Mouse (Mus musculus) ES-E14 (cell line): Measurements from ENCODE around the gene Wfdc2. TPM values are rescaled to one million over a fixed set of nuclear protein-coding genes. Genes with fewer than 3 reads are reported as not detected.

ENCODE experiments used
- DNase-seq: peaks from one replicate; pipeline ENCODE4 v3.0.0-alpha.2; 2013; ENCODE audit warnings: low read depth, low spot score
- H3K27ac ChIP-seq: 2 replicates; pipeline ENCODE4 v1.5.1; 2012; ENCODE audit warnings: low read depth, mild to moderate bottlenecking, low read length, moderate library complexity, mixed read lengths; ENCODE audit not compliant: poor library complexity, insufficient read depth, severe bottlenecking
- H3K36me3 ChIP-seq: 2 replicates; pipeline ENCODE4 v1.6.1; 2012; ENCODE audit warnings: mild to moderate bottlenecking, low read length, moderate library complexity, mixed read lengths; ENCODE audit not compliant: control insufficient read depth, poor library complexity, insufficient read depth, severe bottlenecking
- H3K4me1 ChIP-seq, 2 experiments: fragments of 150-350 bp in 1 of 2; sonication (generic) in 1 of 2; 2 replicates each; pipeline ENCODE4 v1.6.1; 2012; ENCODE audit warnings: low read length in 2 of 2, mild to moderate bottlenecking in 1 of 2, mixed read lengths in 1 of 2; ENCODE audit not compliant: control insufficient read depth in 2 of 2, insufficient read depth in 2 of 2, poor library complexity in 1 of 2
- H3K4me3 ChIP-seq, 2 experiments: fragments of 150-350 bp in 1 of 2; sonication (generic) in 1 of 2; 2 replicates each; pipeline ENCODE4 v1.5.1; 2012; ENCODE audit warnings: low read length in 2 of 2, low read depth in 1 of 2, mild to moderate bottlenecking in 1 of 2, mixed read lengths in 1 of 2; ENCODE audit not compliant: insufficient read depth in 1 of 2, poor library complexity in 1 of 2, severe bottlenecking in 1 of 2
- H3K9ac ChIP-seq: 2 replicates; pipeline ENCODE4 v1.6.1; 2012; ENCODE audit warnings: low read depth, mild to moderate bottlenecking, low read length, mixed read lengths; ENCODE audit not compliant: poor library complexity, insufficient read depth, severe bottlenecking
- H3K9me3 ChIP-seq: fragments of 150-350 bp; sonication (generic); 2 replicates; pipeline ENCODE4 v1.6.1; 2012; ENCODE audit warnings: low read depth, mild to moderate bottlenecking, low read length; ENCODE audit not compliant: control insufficient read depth, insufficient read depth
- CHD2 ChIP-seq: IDR thresholded peaks from 2 replicates; pipeline ENCODE4 v1.6.1; 2014; ENCODE audit warnings: mild to moderate bottlenecking, low read depth, low read length, inconsistent platforms
- HCFC1 ChIP-seq: IDR thresholded peaks from 2 replicates; pipeline ENCODE4 v1.6.1; 2012; ENCODE audit warnings: low read length, inconsistent platforms, borderline replicate concordance; ENCODE audit not compliant: insufficient read depth
- MAFK ChIP-seq: IDR thresholded peaks from 2 replicates; pipeline ENCODE4 v1.6.1; 2014; ENCODE audit warnings: mild to moderate bottlenecking, low read depth, low read length, inconsistent platforms; ENCODE audit not compliant: insufficient read depth
- ZC3H11A ChIP-seq: IDR thresholded peaks from 2 replicates; pipeline ENCODE4 v1.6.1; 2012; ENCODE audit warnings: low read depth, mild to moderate bottlenecking, inconsistent platforms, low read length, borderline replicate concordance
- ZNF384 ChIP-seq: IDR thresholded peaks from 2 replicates; pipeline ENCODE4 v1.6.1; 2012; ENCODE audit warnings: low read depth, low read length, inconsistent platforms
- in situ Hi-C, 2 experiments: fragments of 600-800 bp; cut with MboI; formaldehyde crosslinking; loops; one replicate each; pipeline ENCODE4 v1.15.1; 2025; ENCODE audit warnings: low sequenced_read_pairs in 2 of 2, inconsistent platforms in 1 of 2; ENCODE audit not compliant: unreplicated experiment in 2 of 2
- total RNA-seq: library from RNA; depleted of rRNA; stranded (reverse); fragments of 300-350 nt; gene quantifications from 2 replicates; pipeline ENCODE4 v1.2.3, GENCODE M21; 2012; rRNA removed

Wfdc2 gene
- total RNA-seq, 1 experiment: 41.5 TPM

DNA sequence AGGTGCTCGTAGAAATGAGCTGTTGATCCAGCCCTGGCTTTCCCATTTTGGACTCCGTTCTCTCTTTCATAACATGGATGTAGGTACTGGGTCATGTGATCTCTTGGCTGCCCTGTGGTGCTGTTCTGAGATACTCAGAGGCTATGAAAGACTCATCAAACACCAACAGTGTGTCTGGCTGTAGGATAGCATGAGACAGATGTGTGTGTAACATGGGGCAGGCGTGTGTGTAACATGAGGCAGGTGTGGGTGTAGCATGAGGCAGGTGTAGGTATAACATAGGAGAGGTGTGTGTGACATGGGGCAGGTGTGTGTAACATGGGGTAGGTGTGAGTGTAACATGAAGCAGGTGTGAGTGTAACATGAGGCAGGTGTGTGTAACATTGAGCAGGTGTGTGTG lies 53.2 kb downstream of the Wfdc2 start:
- Histone ChIP-seq H3K27ac (no peak overlapping the region), H3K36me3 (no peaks in the 10 kb centered on the region), H3K9ac (no peak overlapping the region), H3K4me3 (no peak overlapping the region), H3K9me3 (no peaks in the 10 kb centered on the region), H3K4me1 (no peaks in the 10 kb centered on the region)
- no peak for TF ChIP-seq ZNF384
- TF ChIP-seq CHD2: no peak
- no peak for TF ChIP-seq ZC3H11A
- TF ChIP-seq HCFC1: no peak
- TF ChIP-seq MAFK: no peak
- no peak for DNase-seq
- in situ Hi-C loops: no loop called here

Other genes with a start within 250 kb of the Wfdc2 start
- not detected in 2 replicates for gene Svs6, start 245.7 kb upstream of the Wfdc2 start, total RNA-seq
- not detected in 2 replicates for gene Svs5, start 229.7 kb upstream of the Wfdc2 start, total RNA-seq
- gene Slpi, start 173.3 kb upstream of the Wfdc2 start, total RNA-seq: not detected in 2 replicates
- 0.04 TPM in 1 of 2 replicates, not detected in the other for gene Rbpjl, start 159.3 kb upstream of the Wfdc2 start, total RNA-seq
- 1.7 and 2.3 TPM in 2 replicates for gene Matn4, start 157.3 kb upstream of the Wfdc2 start, total RNA-seq
- 102 and 172 TPM in 2 replicates for gene Sdc4, start 118.5 kb upstream of the Wfdc2 start, total RNA-seq
- 47.6 and 51.1 TPM in 2 replicates for gene Sys1, start 105.4 kb upstream of the Wfdc2 start, total RNA-seq
- gene Gm20458, start 101.4 kb upstream of the Wfdc2 start, total RNA-seq: 2.1 TPM in 1 of 2 replicates, not detected in the other
- 0.22 and 0.26 TPM in 2 replicates for gene Trp53tg5, start 88.7 kb upstream of the Wfdc2 start, total RNA-seq
- gene Dbndd2, start 76.3 kb upstream of the Wfdc2 start, total RNA-seq: 2.9 and 4.2 TPM in 2 replicates
- 57.2 and 97.3 TPM in 2 replicates for gene Pigt, start 64.9 kb upstream of the Wfdc2 start, total RNA-seq
- not detected in 2 replicates for gene Spint3, start 11.0 kb downstream of the Wfdc2 start, total RNA-seq
- not detected in 2 replicates for gene Wfdc6a, start 23.0 kb downstream of the Wfdc2 start, total RNA-seq
- gene Eppin, start 31.2 kb downstream of the Wfdc2 start, total RNA-seq: not detected in 2 replicates
- not detected in 2 replicates for gene Wfdc6b, start 51.1 kb downstream of the Wfdc2 start, total RNA-seq
- not detected in 2 replicates for gene Wfdc8, start 51.2 kb downstream of the Wfdc2 start, total RNA-seq
- not detected in 2 replicates for gene Wfdc16, start 76.4 kb downstream of the Wfdc2 start, total RNA-seq
- 0.98 and 3.1 TPM in 2 replicates for gene Wfdc10, start 93.6 kb downstream of the Wfdc2 start, total RNA-seq
- not detected in 2 replicates for gene Wfdc9, start 94.2 kb downstream of the Wfdc2 start, total RNA-seq
- gene Wfdc11, start 111.7 kb downstream of the Wfdc2 start, total RNA-seq: not detected in 2 replicates
- gene Wfdc13, start 122.7 kb downstream of the Wfdc2 start, total RNA-seq: not detected in 2 replicates
- not detected in 2 replicates for gene Spint4, start 136.1 kb downstream of the Wfdc2 start, total RNA-seq
- 1.6 and 6.6 TPM in 2 replicates for gene Spint5, start 152.9 kb downstream of the Wfdc2 start, total RNA-seq
- gene Wfdc3, start 183.5 kb downstream of the Wfdc2 start, total RNA-seq: 0.18 and 0.58 TPM in 2 replicates
- gene Dnttip1, start 183.6 kb downstream of the Wfdc2 start, total RNA-seq: 13.3 and 15.1 TPM in 2 replicates
- gene Ube2c, start 207.5 kb downstream of the Wfdc2 start, total RNA-seq: 117 and 159 TPM in 2 replicates
- gene Tnnc2, start 217.6 kb downstream of the Wfdc2 start, total RNA-seq: 1.5 and 1.7 TPM in 2 replicates
- gene Snx21, start 223.4 kb downstream of the Wfdc2 start, total RNA-seq: 5.5 and 7.0 TPM in 2 replicates
- 46.4 and 54.7 TPM in 2 replicates for gene Acot8, start 242.5 kb downstream of the Wfdc2 start, total RNA-seq
- 6.4 and 7.0 TPM in 2 replicates for gene Zswim3, start 242.7 kb downstream of the Wfdc2 start, total RNA-seq